Mouse (Mus musculus): ENCODE data around the gene Atl1.

DNA sequence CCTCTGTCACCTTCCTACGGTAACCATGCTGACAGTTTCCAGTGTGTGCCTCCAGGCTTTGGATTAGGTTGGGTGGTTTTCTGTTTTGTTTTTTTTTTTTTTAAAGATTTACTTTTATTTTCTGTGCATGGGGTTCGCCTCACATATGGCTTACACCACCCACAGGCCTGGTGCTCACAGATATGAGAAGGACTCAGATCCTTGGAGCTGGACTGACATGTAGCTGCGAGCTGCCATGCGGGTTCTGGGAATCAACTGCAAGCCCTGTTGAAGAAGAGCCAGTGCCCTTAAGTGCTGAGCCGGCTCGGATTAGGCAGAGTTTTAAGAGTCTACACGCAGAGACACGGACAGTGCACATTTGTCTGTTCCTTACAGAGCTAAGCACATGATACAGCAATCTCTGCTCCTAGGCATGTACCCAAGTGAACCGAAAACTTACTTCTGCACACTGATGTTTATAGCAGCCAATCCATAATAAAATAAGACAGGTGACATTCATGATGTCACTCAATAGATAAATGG is 14.5 kb upstream of the Atl1 start:
- TF ChIP-seq CTCF (IDR thresholded peaks at IDR 0.05; ENCODE audit: control insufficient read depth, insufficient read depth, insufficient replicate concordance, low read depth, low read length), result no peak
- no peak for TF ChIP-seq POLR2A (IDR thresholded peaks at IDR 0.05; ENCODE audit: control insufficient read depth, low read depth, low read length)
